Mouse (Mus musculus) activated CD4-positive, CD25-positive, alpha-beta regulatory T cell (primary cell): ENCODE measurements around the gene Dsel. TPM values are rescaled to one million over a fixed set of nuclear protein-coding genes. Genes with fewer than 3 reads are reported as not detected.

ENCODE experiments used
- polyA plus RNA-seq, 2 experiments: library from polyadenylated mRNA; unstranded; fragments of 100-300 nt; shearing (Covaris generic); gene quantifications; one replicate each; pipeline ENCODE4 v1.2.1; 2017

The Dsel gene
- polyA plus RNA-seq, result 1 to 10 TPM; 1.4 to 3.0 TPM

GRCm38 (mm10) chr1:111864779-111865165, at the start of gene Dsel:
Gene Dsel, minus strand, starts transcription at chr1:111864918.

